Mouse (Mus musculus): ENCODE measurements around the gene Hephl1. TPM values are rescaled to one million over a fixed set of nuclear protein-coding genes. Genes with fewer than 3 reads are reported as not detected.

Gene Hephl1
- polyA plus RNA-seq, 1 experiment from 2014 or later: not detected

GRCm38 (mm10) chr9:15017791-15018755 is 93.8 kb downstream of the Hephl1 start:
- Histone ChIP-seq H3K27ac (ENCODE audit: low read depth, low read length) (no peak overlapping the region), H3K9me3 (replicated peaks; ENCODE audit: control insufficient read depth, low read length) (no peaks in the 10 kb centered on the region), H3K36me3 (ENCODE audit: control insufficient read depth, insufficient read depth, low read length) (peaks cover 26% of the 10 kb centered on the region), H3K9ac (ENCODE audit: low read length) (no peak overlapping the region), H3K4me1 (ENCODE audit: control insufficient read depth, insufficient read depth, low read length) (no peaks in the 10 kb centered on the region), H3K4me2 (ENCODE audit: low read length) (no peak overlapping the region), H3K4me3 (ENCODE audit: low read depth, low read length) (no peak overlapping the region), H3K27me3 (replicated peaks; ENCODE audit: control insufficient read depth, insufficient read depth, low read length) (no peaks in the 10 kb centered on the region)
- DNase-seq (ENCODE audit: low spot score) (no peak), ATAC-seq (no peak)
- WGBS: 91% methylated on average over 18 of the region's 18 CpGs

GRCm38 (mm10) chr9:15015223-15015956 is 96.5 kb downstream of the Hephl1 start:
- 53% methylated on average over 7 of the region's 7 CpGs for WGBS
- Histone ChIP-seq H3K4me1 (ENCODE audit: control insufficient read depth, insufficient read depth, low read length) (no peaks in the 10 kb centered on the region), H3K4me2 (ENCODE audit: low read length) (no peak overlapping the region), H3K27ac (ENCODE audit: low read depth, low read length) (no peak overlapping the region), H3K4me3 (ENCODE audit: low read depth, low read length) (no peak overlapping the region), H3K9me3 (replicated peaks; ENCODE audit: control insufficient read depth, low read length) (no peaks in the 10 kb centered on the region), H3K9ac (ENCODE audit: low read length) (no peak overlapping the region), H3K36me3 (ENCODE audit: control insufficient read depth, insufficient read depth, low read length) (peaks cover 19% of the 10 kb centered on the region), H3K27me3 (replicated peaks; ENCODE audit: control insufficient read depth, insufficient read depth, low read length) (no peaks in the 10 kb centered on the region)
- DNase-seq (ENCODE audit: low spot score) (peak; percentile 92), ATAC-seq (peak; percentile 68; the same call in 1 of the 2 replicates)

GRCm38 (mm10) chr9:15007566-15007965 is 104.3 kb downstream of the Hephl1 start:
- Histone ChIP-seq H3K9ac (ENCODE audit: low read length) (no peak overlapping the region), H3K4me1 (ENCODE audit: control insufficient read depth, insufficient read depth, low read length) (peaks cover 9% of the 10 kb centered on the region; the same call in 1 of the 2 replicates), H3K4me3 (ENCODE audit: low read depth, low read length) (no peak overlapping the region), H3K4me2 (ENCODE audit: low read length) (no peak overlapping the region), H3K27me3 (replicated peaks; ENCODE audit: control insufficient read depth, insufficient read depth, low read length) (no peaks in the 10 kb centered on the region), H3K27ac (ENCODE audit: low read depth, low read length) (no peak overlapping the region), H3K9me3 (replicated peaks; ENCODE audit: control insufficient read depth, low read length) (no peaks in the 10 kb centered on the region), H3K36me3 (ENCODE audit: control insufficient read depth, insufficient read depth, low read length) (peaks cover 51% of the 10 kb centered on the region)
- ATAC-seq: no peak
- DNase-seq (ENCODE audit: low spot score): no peak
- WGBS: 73% methylated on average over 14 of the region's 14 CpGs

DNA sequence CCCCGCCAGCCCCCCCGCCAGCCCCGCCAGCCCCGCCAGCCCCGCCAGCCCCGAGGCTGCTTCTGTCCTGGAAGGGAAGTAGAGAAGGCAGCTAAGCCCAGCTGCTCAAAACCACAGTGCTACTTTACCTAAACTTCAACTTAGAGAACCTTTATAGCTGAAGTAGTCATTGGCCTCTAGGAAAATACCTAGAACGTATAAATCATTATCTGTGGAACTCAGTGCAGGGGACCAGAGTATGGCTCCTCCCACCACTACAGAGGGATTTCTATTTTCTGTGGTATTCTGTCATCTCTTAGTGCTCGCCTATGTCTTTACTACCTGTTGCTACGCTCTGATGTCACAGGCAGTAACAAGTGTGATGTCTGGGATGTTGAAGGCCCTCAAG is 107.6 kb downstream of the Hephl1 start:
- Histone ChIP-seq H3K4me2 (ENCODE audit: low read length) (no peak overlapping the region), H3K9ac (ENCODE audit: low read length) (no peak overlapping the region), H3K9me3 (replicated peaks; ENCODE audit: control insufficient read depth, low read length) (no peaks in the 10 kb centered on the region), H3K27ac (ENCODE audit: low read depth, low read length) (no peak overlapping the region), H3K4me1 (ENCODE audit: control insufficient read depth, insufficient read depth, low read length) (peaks cover 9% of the 10 kb centered on the region; the same call in 1 of the 2 replicates), H3K27me3 (replicated peaks; ENCODE audit: control insufficient read depth, insufficient read depth, low read length) (no peaks in the 10 kb centered on the region), H3K36me3 (ENCODE audit: control insufficient read depth, insufficient read depth, low read length) (peaks cover 50% of the 10 kb centered on the region), H3K4me3 (ENCODE audit: low read depth, low read length) (no peak overlapping the region)
- no peak for DNase-seq (ENCODE audit: low spot score)
- 88% methylated on average over 9 of the region's 9 CpGs for WGBS
- no peak for ATAC-seq

DNA sequence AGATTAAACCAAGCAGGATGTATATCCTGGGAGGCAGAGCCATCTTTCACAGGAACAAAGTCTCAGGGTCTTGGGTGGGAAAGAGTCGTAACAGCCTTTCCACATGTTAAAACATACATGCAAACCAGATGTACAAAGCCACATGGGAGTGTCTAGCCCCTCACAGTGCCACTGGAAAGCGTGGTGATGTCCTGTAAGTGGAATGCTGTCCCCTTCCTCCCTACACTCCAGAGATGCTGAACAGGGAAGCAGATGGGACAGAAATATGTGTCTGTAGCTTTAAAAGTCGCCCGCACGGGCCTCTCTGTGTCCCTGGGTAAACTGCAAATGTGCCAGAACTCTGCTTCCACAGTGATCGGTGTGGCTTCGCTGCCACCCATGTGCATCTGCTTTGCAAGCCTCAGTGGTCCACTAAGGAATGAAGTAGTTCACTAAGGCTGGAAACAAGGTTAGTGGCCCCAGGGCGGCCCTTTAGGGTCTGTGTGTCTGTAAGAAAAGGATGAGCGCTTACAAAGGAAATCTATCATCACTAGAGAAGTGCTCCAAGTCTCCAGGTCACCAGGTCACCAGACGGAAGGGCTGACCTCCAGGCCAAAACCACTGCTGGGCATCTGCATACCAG is 108.1 kb downstream of the Hephl1 start:
- no peak for DNase-seq (ENCODE audit: low spot score)
- ATAC-seq: no peak; the same call in 1 of the 2 replicates
- 47% methylated on average over 10 of the region's 10 CpGs for WGBS
- Histone ChIP-seq H3K27ac (ENCODE audit: low read depth, low read length) (0 out of 2 replicates have a peak overlapping the region, but pooled peaks have one; percentile 17), H3K36me3 (ENCODE audit: control insufficient read depth, insufficient read depth, low read length) (peaks cover 46% of the 10 kb centered on the region), H3K4me2 (ENCODE audit: low read length) (no peak overlapping the region), H3K4me3 (ENCODE audit: low read depth, low read length) (no peak overlapping the region), H3K4me1 (ENCODE audit: control insufficient read depth, insufficient read depth, low read length) (peaks cover 9% of the 10 kb centered on the region; the same call in 1 of the 2 replicates), H3K27me3 (replicated peaks; ENCODE audit: control insufficient read depth, insufficient read depth, low read length) (no peaks in the 10 kb centered on the region), H3K9me3 (replicated peaks; ENCODE audit: control insufficient read depth, low read length) (no peaks in the 10 kb centered on the region), H3K9ac (ENCODE audit: low read length) (no peak overlapping the region)

DNA sequence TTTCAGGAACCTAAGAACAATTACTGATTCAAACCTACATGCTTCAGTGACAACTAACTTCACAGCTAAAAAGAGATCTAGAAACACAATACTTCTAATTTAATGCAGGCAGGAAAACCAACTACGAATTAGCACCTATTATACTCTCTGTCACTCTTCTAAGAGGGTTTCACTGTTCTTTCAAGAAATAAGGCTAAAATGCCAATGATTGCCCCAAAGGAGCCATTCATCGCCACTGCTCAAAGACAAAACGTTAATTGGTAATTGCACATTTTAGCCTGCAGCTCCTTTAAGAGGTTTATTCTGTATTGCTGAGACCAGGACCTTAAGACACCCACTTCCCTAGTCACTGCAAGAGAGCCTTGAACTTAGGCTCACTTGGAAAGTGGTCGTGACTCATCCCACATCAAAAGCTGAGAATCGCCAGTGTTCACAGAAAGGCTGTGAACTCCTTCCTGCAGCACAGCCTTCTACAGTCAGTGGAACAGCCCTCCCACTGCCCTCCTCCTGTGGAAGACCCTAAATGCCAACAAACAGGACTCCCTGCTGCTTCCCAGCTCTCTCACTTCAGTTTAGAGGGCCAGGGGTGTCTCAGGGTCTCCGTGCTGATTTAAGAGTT is 108.8 kb downstream of the Hephl1 start:
- no peaks in the 10 kb centered on the region for H3K27me3 ChIP-seq (replicated peaks; ENCODE audit: control insufficient read depth, insufficient read depth, low read length)
- WGBS: 6% methylated on average over 6 of the region's 6 CpGs
- no peak overlapping the region for H3K9ac ChIP-seq (ENCODE audit: low read length)
- peaks cover 9% of the 10 kb centered on the region; the same call in 1 of the 2 replicates for H3K4me1 ChIP-seq (ENCODE audit: control insufficient read depth, insufficient read depth, low read length)
- DNase-seq (ENCODE audit: low spot score) (peak; percentile 75), ATAC-seq (peak; percentile 63)
- H3K27ac ChIP-seq (ENCODE audit: low read depth, low read length): 0 out of 2 replicates have a peak overlapping the region, but pooled peaks have one; percentile 17
- peaks cover 43% of the 10 kb centered on the region for H3K36me3 ChIP-seq (ENCODE audit: control insufficient read depth, insufficient read depth, low read length)
- no peaks in the 10 kb centered on the region for H3K9me3 ChIP-seq (replicated peaks; ENCODE audit: control insufficient read depth, low read length)
- H3K4me2 ChIP-seq (ENCODE audit: low read length): no peak overlapping the region
- no peak overlapping the region for H3K4me3 ChIP-seq (ENCODE audit: low read depth, low read length)

Other genes with a start within 250 kb of the Hephl1 start
- gene Izumo1r, start 208.2 kb downstream of the Hephl1 start, polyA plus RNA-seq (2014; fragmentation: Nextera tagmentation; extraction: Ambion mirVana): not detected in 2 replicates
- 173 and 183 TPM in 2 replicates for gene Panx1, start 66.6 kb downstream of the Hephl1 start, polyA plus RNA-seq (2014; fragmentation: Nextera tagmentation; extraction: Ambion mirVana)
- gene Vstm5, start 126.9 kb upstream of the Hephl1 start, polyA plus RNA-seq (2014; fragmentation: Nextera tagmentation; extraction: Ambion mirVana): 7.3 and 9.5 TPM in 2 replicates
- 39.8 and 43.1 TPM in 2 replicates for gene Med17, start 167.8 kb upstream of the Hephl1 start, polyA plus RNA-seq (2014; fragmentation: Nextera tagmentation; extraction: Ambion mirVana)
- gene Taf1d, start 194.1 kb upstream of the Hephl1 start, polyA plus RNA-seq (2014; fragmentation: Nextera tagmentation; extraction: Ambion mirVana): 43.9 and 44.8 TPM in 2 replicates
- gene 4931406C07Rik, start 194.3 kb upstream of the Hephl1 start, polyA plus RNA-seq (2014; fragmentation: Nextera tagmentation; extraction: Ambion mirVana): 7.5 and 8.3 TPM in 2 replicates
- 15.8 and 16.0 TPM in 2 replicates for gene Cep295, start 245.7 kb upstream of the Hephl1 start, polyA plus RNA-seq (2014; fragmentation: Nextera tagmentation; extraction: Ambion mirVana)

Measured in forebrain, embryonic 14.5 days (tissue).